Mouse (Mus musculus): ENCODE data around the gene Gm45021. TPM values are rescaled to one million over a fixed set of nuclear protein-coding genes. Genes with fewer than 3 reads are reported as not detected.

Gm45021 gene
- polyA plus RNA-seq, 1 experiment from 2014 or later: not detected

DNA sequence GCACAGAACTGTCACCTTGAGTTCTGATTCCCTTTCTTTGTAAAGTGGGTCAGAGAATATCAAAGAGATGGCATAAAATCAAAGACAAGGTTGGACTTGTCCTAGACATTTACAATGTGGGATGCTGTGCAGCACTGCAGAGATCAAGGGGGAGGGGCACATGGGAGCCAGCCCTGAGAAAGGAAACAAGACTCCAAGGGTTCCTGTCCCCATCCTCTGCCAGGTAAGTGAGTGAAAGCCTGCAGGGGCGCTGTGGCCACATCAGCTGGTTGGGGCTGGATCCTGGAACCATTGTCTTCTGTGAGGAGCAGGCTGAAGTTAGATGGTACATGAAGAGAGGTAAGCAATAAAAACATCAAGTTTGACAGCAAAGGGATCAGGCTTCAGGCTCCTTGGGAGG is 34.0 kb downstream of the Gm45021 start:
- WGBS: 43% methylated on average over 1 of the region's 1 CpGs
- no peak for ATAC-seq (ENCODE audit: insufficient number of reproducible peaks, low FRiP score, low TSS enrichment, low read depth)
- Histone ChIP-seq H3K4me2 (no peak overlapping the region), H3K9ac (no peak overlapping the region), H3K4me3 (no peak overlapping the region), H3K9me3 (no peaks in the 10 kb centered on the region), H3K36me3 (peaks cover 23% of the 10 kb centered on the region), H3K4me1 (peaks cover 11% of the 10 kb centered on the region), H3K27ac (no peak overlapping the region), H3K27me3 (peaks cover 28% of the 10 kb centered on the region)

DNA sequence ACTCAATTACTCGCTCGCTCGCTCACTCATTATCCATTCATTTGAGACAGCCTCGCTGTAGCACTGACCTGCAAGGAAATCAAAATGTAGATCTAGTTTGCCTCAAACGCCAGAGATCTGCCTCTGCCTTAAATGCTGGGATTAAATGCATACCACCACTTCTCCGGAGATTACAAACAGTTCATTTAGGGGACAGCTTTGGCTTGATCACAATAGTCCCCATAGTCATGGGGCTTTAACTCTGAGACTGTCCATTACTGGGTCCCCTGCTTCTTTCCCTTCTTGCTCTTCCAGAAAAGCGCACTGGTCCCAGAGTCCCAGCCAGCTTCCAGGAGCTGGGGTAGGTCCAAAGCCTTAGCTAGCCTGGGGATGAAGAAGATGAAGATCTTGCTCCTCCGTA is 37.1 kb downstream of the Gm45021 start, which contains the start of gene AI854703:
TSS of gene AI854703 (plus strand) at position 301 of the 400 bp plus-strand sequence.
- Histone ChIP-seq H3K27me3 (peaks cover 47% of the 10 kb centered on the region), H3K9ac (peak within 1 kb of the TSS; percentile 18), H3K9me3 (no peaks in the 10 kb centered on the region), H3K4me2 (peak within 1 kb of the TSS; percentile 85), H3K4me1 (peaks cover 22% of the 10 kb centered on the region), H3K36me3 (no peaks in the 10 kb centered on the region), H3K4me3 (peak within 1 kb of the TSS; percentile 48), H3K27ac (no peak within 1 kb of the TSS)
- 28% methylated on average over 8 of the region's 8 CpGs for WGBS
- no peak for ATAC-seq (ENCODE audit: insufficient number of reproducible peaks, low FRiP score, low TSS enrichment, low read depth)

DNA sequence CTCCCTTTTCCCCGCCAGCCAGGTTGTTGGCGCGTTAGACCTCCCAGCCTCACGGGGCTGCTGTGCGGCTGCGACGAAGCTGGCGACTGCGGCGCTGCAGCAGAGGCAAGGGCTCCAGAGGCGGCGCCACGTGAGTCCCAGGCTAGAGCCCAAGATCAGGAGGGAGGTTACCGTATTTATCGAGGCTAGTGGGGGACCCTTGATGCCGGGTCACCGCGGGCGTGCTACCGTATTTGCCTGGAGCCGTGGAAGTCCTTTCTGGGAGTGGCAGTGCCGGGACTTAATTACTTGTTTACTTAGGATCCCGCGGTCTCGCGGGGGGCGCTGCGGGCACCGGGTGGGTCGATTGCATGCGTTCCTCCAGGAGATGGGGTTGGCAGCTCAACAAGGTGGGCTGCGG is 37.6 kb downstream of the Gm45021 start:
- H3K4me1 ChIP-seq: peaks cover 22% of the 10 kb centered on the region
- peak overlapping the region; percentile 48 for H3K4me3 ChIP-seq
- ATAC-seq (ENCODE audit: insufficient number of reproducible peaks, low FRiP score, low TSS enrichment, low read depth): no peak
- peak overlapping the region; percentile 18 for H3K9ac ChIP-seq
- H3K9me3 ChIP-seq: no peaks in the 10 kb centered on the region
- under 1% methylated on average over 32 of the region's 32 CpGs for WGBS
- no peak overlapping the region for H3K27ac ChIP-seq
- peaks cover 47% of the 10 kb centered on the region for H3K27me3 ChIP-seq
- no peaks in the 10 kb centered on the region for H3K36me3 ChIP-seq
- peak overlapping the region; percentile 85 for H3K4me2 ChIP-seq

- Histone ChIP-seq H3K36me3 (no peaks in the 10 kb centered on the region), H3K27ac (no peak overlapping the region), H3K9me3 (no peaks in the 10 kb centered on the region), H3K27me3 (peaks cover 47% of the 10 kb centered on the region), H3K4me2 (peak overlapping the region; percentile 85), H3K9ac (no peak overlapping the region), H3K4me1 (peaks cover 22% of the 10 kb centered on the region), H3K4me3 (peak overlapping the region; percentile 48)
- WGBS: 2% methylated on average over 7 of the region's 7 CpGs
- ATAC-seq (ENCODE audit: insufficient number of reproducible peaks, low FRiP score, low TSS enrichment, low read depth): no peak
Observed at GRCm38 (mm10) chr6:48627511-48627924, 38.1 kb downstream of the Gm45021 start.

- Histone ChIP-seq H3K4me3 (no peak overlapping the region), H3K4me2 (no peak overlapping the region), H3K27me3 (peaks cover 47% of the 10 kb centered on the region), H3K9ac (no peak overlapping the region), H3K36me3 (no peaks in the 10 kb centered on the region), H3K4me1 (peaks cover 22% of the 10 kb centered on the region), H3K27ac (no peak overlapping the region), H3K9me3 (no peaks in the 10 kb centered on the region)
- WGBS: 74% methylated on average over 3 of the region's 3 CpGs
- ATAC-seq (ENCODE audit: insufficient number of reproducible peaks, low FRiP score, low TSS enrichment, low read depth): no peak
Observed at GRCm38 (mm10) chr6:48628377-48628776, 39.0 kb downstream of the Gm45021 start.

DNA sequence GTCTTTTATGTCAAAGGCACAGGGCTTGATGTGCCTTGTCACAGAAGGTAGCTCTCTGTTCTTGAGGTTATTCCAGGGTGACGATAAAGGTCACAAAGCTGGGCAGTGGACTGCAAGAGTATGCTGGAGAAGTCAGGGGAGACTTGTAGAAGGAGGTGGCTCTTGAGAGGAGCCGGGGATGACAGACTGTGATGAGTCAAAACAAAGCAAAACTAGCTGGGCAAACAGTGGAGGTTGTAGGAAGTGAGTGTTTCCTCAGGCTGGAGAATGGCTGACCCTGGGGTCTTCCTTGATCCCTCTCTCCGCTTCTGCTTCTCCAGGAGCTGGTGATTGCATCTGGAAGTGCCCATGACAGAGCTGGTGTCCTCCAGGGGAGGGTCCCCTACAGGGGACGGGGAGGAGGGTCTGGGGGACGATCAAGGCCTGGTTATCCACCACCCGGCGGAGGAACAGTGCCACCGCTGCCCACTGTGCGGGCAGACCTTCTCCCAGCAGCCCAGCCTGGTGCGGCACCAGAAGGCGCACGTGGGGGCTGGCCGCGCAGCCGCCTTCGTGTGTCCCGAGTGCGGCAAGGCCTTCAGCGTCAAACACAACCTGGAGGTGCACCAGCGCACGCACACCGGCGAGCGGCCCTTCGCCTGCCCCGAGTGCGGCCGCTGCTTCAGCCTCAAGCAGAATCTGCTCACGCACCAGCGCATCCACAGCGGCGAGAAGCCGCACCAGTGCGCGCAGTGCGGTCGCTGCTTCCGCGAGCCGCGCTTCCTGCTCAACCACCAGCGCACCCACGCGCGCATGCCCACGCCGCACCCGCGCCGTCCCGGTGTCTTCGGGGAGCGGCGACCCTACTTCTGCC is 39.6 kb downstream of the Gm45021 start:
- peak overlapping the region; percentile 33; the same call in 1 of the 2 replicates for H3K9ac ChIP-seq
- 15% methylated on average over 54 of the region's 54 CpGs for WGBS
- ATAC-seq (ENCODE audit: insufficient number of reproducible peaks, low FRiP score, low TSS enrichment, low read depth): no peak
- no peaks in the 10 kb centered on the region for H3K36me3 ChIP-seq
- no peaks in the 10 kb centered on the region for H3K9me3 ChIP-seq
- peaks cover 47% of the 10 kb centered on the region for H3K27me3 ChIP-seq
- H3K4me2 ChIP-seq: peak overlapping the region; percentile 89
- no peak overlapping the region for H3K27ac ChIP-seq
- peaks cover 22% of the 10 kb centered on the region for H3K4me1 ChIP-seq
- peak overlapping the region; percentile 44 for H3K4me3 ChIP-seq

DNA sequence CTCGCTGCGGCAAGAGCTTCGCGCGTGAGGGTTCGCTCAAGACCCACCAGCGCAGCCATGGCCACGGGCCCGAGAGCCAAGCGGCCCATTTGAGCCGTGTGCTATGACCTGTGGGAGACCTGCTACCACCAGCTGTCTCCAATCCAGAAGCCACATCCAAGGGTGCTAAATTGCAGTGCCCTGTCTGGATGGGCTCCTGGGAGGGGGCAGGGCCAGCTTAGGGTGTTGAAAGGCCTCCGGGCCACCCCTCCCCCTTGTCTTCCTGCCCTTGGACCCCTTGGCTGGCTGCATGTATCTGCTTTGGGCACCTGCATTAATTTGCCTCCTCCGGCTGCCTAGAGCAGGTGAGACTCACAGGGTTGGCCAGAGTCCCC is 40.2 kb downstream of the Gm45021 start:
- 0 out of 2 replicates have a peak, but pooled peaks have one; percentile 18 for ATAC-seq (ENCODE audit: insufficient number of reproducible peaks, low FRiP score, low TSS enrichment, low read depth)
- H3K9me3 ChIP-seq: no peaks in the 10 kb centered on the region
- H3K27ac ChIP-seq: no peak overlapping the region
- WGBS: 13% methylated on average over 13 of the region's 13 CpGs
- peaks cover 47% of the 10 kb centered on the region for H3K27me3 ChIP-seq
- peak overlapping the region; percentile 33; the same call in 1 of the 2 replicates for H3K9ac ChIP-seq
- peak overlapping the region; percentile 89 for H3K4me2 ChIP-seq
- no peaks in the 10 kb centered on the region for H3K36me3 ChIP-seq
- H3K4me3 ChIP-seq: peak overlapping the region; percentile 44
- H3K4me1 ChIP-seq: peaks cover 22% of the 10 kb centered on the region

DNA sequence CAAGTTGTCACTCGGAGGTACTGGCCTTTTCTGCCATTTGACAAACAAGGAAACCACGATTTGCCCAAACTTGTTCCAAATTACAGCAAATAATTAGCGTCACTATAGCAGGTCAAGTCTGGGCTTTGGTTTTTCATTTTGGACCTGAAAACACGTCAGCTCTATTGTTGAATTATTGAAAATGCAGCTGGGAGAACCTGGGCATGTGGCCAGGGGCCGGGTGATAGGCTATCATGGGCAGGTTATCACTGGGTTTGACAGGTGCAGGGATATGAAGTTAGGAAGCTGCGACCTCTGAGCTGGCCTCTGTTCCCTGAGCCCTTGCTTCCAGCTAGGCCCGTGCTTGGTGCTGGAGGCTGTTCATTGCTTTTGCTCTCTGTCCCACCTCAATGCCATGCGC is 41.4 kb downstream of the Gm45021 start:
- H3K9ac ChIP-seq: no peak overlapping the region
- peaks cover 40% of the 10 kb centered on the region for H3K27me3 ChIP-seq
- no peaks in the 10 kb centered on the region for H3K9me3 ChIP-seq
- no peak overlapping the region for H3K4me2 ChIP-seq
- 83% methylated on average over 8 of the region's 8 CpGs for WGBS
- no peak overlapping the region for H3K4me3 ChIP-seq
- no peak for ATAC-seq (ENCODE audit: insufficient number of reproducible peaks, low FRiP score, low TSS enrichment, low read depth)
- H3K4me1 ChIP-seq: peaks cover 22% of the 10 kb centered on the region
- no peaks in the 10 kb centered on the region for H3K36me3 ChIP-seq
- no peak overlapping the region for H3K27ac ChIP-seq

GRCm38 (mm10) chr6:48635105-48635504 is 45.7 kb downstream of the Gm45021 start:
- no peak overlapping the region for H3K9ac ChIP-seq
- ATAC-seq (ENCODE audit: insufficient number of reproducible peaks, low FRiP score, low TSS enrichment, low read depth): no peak
- no peak overlapping the region for H3K4me3 ChIP-seq
- no peaks in the 10 kb centered on the region for H3K36me3 ChIP-seq
- no peak overlapping the region for H3K4me2 ChIP-seq
- no peaks in the 10 kb centered on the region for H3K4me1 ChIP-seq
- H3K27me3 ChIP-seq: peaks cover 2% of the 10 kb centered on the region
- WGBS: 78% methylated on average over 2 of the region's 2 CpGs
- H3K27ac ChIP-seq: no peak overlapping the region
- no peaks in the 10 kb centered on the region for H3K9me3 ChIP-seq

DNA sequence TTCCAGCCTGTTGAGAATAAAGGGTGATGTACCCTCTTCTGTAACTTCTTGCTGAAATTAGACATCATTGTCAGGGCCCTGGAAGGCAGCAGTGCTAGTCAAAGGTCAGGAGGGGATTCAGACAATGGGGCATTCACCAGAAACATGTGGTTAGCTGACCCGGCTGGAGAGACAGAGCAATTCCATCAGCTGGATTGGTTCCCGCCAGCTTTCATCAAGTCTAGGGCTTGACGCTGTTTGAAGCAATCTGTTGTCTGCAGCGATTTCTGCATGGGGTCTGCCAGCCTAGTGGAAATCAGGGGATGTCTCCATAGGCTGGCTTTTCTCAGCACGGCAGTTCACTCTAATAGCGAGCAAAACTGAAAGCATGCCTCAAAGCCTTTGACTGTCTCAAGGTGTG is 47.1 kb downstream of the Gm45021 start:
- WGBS: 63% methylated on average over 6 of the region's 6 CpGs
- Histone ChIP-seq H3K27ac (no peak overlapping the region), H3K4me3 (no peak overlapping the region), H3K27me3 (no peaks in the 10 kb centered on the region), H3K4me2 (no peak overlapping the region), H3K4me1 (no peaks in the 10 kb centered on the region), H3K9ac (no peak overlapping the region), H3K36me3 (no peaks in the 10 kb centered on the region), H3K9me3 (no peaks in the 10 kb centered on the region)
- ATAC-seq (ENCODE audit: insufficient number of reproducible peaks, low FRiP score, low TSS enrichment, low read depth): no peak

- H3K36me3 ChIP-seq: no peaks in the 10 kb centered on the region
- H3K27me3 ChIP-seq: no peaks in the 10 kb centered on the region
- 59% methylated on average over 6 of the region's 6 CpGs for whole genome bisulfite sequencing
- ATAC-seq (ENCODE audit: insufficient number of reproducible peaks, low FRiP score, low TSS enrichment, low read depth): no peak
- H3K9ac ChIP-seq: no peak overlapping the region
- H3K9me3 ChIP-seq: no peaks in the 10 kb centered on the region
- no peak overlapping the region for H3K27ac ChIP-seq
- H3K4me1 ChIP-seq: no peaks in the 10 kb centered on the region
- H3K4me3 ChIP-seq: no peak overlapping the region
- H3K4me2 ChIP-seq: no peak overlapping the region
Observed at GRCm38 (mm10) chr6:48637811-48638500, 48.5 kb downstream of the Gm45021 start.

- H3K9ac ChIP-seq: no peak overlapping the region
- H3K36me3 ChIP-seq: no peaks in the 10 kb centered on the region
- H3K4me1 ChIP-seq: no peaks in the 10 kb centered on the region
- H3K4me2 ChIP-seq: no peak overlapping the region
- no peaks in the 10 kb centered on the region for H3K9me3 ChIP-seq
- ATAC-seq (ENCODE audit: insufficient number of reproducible peaks, low FRiP score, low TSS enrichment, low read depth): no peak
- H3K27ac ChIP-seq: no peak overlapping the region
- H3K27me3 ChIP-seq: no peaks in the 10 kb centered on the region
- H3K4me3 ChIP-seq: no peak overlapping the region
- WGBS: 68% methylated on average over 2 of the region's 2 CpGs
Observed at GRCm38 (mm10) chr6:48638553-48638952, 49.1 kb downstream of the Gm45021 start.
